Mouse (Mus musculus) cerebellum, adult 9-11 months (tissue): Measurements from ENCODE around the gene Gab2.

Source experiments
- DNase-seq: peaks from one replicate; pipeline ENCODE4 v3.0.0; 2022

The Gab2 gene

GRCm38 (mm10) chr7:97081242-97081958 lies at the start of gene Gab2:
TSS of gene Gab2 (plus strand) at chr7:97081586.
- peak; percentile 37 for DNase-seq

GRCm38 (mm10) chr7:97032412-97032811 lies 49.0 kb upstream of the Gab2 start:
- no peak for DNase-seq

DNA sequence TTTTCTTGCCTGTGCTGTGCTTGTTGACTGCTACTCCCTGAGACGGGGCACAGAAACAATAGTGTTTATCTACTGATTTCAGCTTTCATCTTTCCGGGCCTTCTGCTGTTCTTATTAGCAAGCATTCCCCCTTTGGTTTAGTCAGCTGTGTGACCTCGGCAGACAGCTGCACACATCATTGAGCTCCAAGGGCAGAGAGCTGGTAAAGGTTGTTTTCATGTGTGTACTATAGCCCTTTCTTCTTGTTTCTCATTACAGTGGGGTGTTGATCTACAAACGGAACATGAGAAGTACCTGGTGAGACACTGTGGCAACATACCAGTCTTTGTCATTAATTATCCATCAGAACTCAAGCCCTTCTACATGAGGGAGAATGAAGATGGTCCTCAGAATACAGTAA lies 41.7 kb upstream of the Gab2 start:
- DNase-seq: no peak

GRCm38 (mm10) chr7:97041868-97042449 lies 39.4 kb upstream of the Gab2 start:
- DNase-seq: no peak

GRCm38 (mm10) chr7:97042981-97043380 lies 38.4 kb upstream of the Gab2 start:
- DNase-seq: no peak

DNA sequence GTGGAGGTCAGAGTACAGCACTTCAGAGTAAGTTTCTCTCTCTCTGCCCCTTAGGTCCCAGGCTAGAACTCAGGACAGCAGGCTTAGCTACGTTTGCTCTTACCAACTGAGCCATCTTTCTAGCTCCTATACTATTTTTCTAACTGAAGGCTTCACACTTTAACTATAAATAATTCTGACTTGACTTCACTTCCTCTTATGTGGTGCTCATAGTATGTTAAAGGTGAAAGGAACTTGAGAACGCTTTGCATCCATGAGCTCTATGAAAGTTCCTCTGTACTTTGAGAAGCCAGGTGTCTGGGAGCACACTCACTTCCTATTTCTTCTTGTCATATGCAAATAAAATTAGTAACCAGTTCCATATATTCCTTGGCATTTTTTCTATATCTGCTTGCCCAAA lies 20.4 kb upstream of the Gab2 start:
- DNase-seq: no peak

- DNase-seq: no peak
Observed at GRCm38 (mm10) chr7:97071512-97071911, 9.9 kb upstream of the Gab2 start.

DNA sequence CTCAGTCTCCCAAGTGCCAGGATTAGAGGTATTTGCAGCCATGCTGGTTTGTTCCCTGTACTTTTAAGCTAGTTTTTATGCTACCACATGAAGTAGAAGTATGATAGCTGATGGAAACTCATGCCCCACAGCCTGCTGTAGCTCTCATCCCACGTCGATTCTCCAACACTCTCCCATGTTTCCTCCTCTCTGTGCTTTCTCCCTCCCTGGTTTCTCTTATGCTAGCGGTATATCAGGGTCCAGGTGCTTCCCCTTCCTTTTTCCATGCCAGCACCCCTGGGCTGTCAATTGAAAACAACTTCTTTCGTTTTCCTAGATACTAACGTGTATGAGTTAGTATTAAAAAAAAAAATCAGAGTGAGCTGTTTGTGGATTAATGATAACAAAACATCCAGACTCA lies 9.3 kb upstream of the Gab2 start:
- no peak for DNase-seq

GRCm38 (mm10) chr7:97074974-97075373 lies 6.4 kb upstream of the Gab2 start:
- no peak for DNase-seq

DNA sequence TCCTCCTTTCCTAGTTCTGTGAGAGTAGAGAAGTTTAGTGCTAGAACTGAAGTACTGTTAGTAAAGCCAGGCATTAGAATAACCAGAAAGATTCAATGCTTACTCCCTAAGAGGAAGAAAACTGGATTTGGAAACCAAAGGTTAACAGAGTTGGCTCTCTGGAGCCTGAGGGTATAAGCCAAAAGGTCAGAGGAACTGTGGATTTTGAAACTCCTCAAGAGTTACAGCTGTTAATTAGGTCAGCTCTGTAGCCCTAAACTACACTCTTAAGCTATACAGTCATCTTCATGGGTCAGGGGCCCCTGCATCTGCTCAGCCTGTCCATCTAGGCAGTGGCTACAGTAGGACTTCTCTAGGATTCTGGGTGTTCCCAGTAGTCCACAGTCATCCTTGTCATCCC lies 4.4 kb upstream of the Gab2 start:
- DNase-seq: no peak

DNA sequence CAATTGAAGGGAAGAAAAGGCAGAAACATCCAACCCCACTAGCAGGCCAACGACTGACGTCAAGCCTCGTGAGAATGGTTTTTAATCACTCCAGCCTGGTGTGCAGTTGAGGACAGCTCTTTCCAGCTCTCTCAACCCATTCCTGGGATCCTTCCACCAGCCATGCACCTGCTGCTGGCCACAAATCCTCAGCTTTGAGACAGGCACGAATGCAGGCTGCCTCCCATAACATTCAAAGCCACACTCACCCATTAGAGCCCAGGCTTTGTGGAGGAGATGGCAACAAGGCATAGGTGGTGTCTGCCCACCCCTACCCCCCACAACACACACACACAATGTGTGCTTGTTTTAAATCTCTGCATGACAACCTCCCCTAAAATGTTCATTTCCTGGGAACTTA lies 2.7 kb upstream of the Gab2 start:
- no peak for DNase-seq

- peak; percentile 27 for DNase-seq
Observed at GRCm38 (mm10) chr7:97079145-97079544, 2.2 kb upstream of the Gab2 start.

GRCm38 (mm10) chr7:97079651-97080365 lies 1.6 kb upstream of the Gab2 start:
- DNase-seq: no peak

GRCm38 (mm10) chr7:97080621-97081241 lies 655 bp upstream of the Gab2 start:
- DNase-seq: no peak

DNA sequence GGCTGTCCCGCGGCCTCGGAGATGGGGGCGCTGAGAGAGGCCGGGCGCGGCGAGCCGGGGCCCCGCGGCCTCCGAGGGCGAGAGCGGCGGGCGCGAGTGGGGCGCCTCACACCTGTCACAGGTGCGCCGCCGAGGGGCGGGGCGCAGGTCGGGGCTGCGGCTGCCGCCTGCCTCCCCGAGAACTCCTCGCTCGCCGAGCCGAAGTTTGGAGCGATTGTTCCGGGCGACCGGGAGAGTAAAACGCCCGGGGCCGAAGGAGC lies 503 bp downstream of the Gab2 start:
- DNase-seq: no peak

DNA sequence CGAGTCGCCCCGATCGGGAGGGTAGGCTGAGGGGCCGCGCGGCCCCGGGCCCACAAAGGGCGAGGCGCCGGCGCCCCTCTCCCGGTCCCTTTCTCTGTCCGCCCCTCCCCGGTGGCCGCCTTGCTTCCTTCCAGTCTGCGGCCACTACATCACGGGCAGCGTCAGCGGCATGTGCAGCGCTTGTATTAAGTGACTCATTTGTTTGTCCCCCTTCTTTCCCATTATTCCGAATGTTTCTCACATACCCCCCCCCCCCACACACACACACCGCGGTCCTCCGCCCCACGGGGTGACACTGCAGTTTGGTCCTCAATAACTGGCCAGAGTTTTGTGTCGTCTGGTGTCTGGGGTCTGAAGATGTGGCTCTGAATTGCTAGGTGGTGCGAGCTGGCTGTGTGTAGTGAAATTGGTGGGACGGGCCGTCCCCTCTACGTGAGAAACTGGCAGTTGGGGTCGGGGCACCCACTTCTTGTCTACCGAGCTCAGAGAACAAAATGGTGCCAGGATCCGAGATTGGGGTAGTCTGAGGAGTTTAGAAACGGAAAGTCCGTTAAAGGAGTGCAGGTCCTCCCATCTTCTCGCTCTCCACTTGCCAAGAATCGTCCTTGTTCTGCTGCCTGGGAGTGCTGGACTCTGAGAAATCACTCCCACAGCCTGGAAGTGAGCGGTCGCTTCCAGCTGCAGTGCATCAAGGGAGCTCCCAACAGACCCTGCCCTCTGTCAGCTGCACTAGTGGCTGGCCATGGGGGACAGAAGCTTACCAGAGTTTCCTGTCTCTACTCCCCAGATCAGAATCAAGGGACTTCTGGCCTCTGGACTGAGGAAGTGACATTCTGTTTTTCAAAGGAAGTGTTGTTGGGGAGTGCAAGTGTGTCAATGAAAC lies 1.1 kb downstream of the Gab2 start:
- DNase-seq: no peak

DNA sequence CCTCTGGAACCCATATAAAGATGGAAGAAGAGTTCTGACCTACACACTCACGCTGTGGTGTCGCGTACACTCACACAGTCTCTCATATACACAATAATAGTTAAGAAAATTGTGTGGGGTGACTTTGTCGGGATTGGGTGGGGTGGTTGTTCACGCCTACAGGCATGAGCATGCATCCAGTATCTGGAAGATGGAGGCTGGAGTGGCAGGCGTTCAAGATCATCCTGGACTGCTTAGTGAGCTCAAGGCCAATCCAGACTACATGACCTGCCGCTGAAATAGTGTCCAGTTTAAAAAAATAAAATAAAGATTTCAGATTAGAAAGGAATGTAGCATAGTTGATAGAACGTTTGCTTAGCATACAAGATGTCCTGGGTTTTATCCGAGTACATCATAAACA lies 2.2 kb downstream of the Gab2 start:
- DNase-seq: no peak

GRCm38 (mm10) chr7:97084181-97084580 lies 2.8 kb downstream of the Gab2 start:
- no peak for DNase-seq

DNA sequence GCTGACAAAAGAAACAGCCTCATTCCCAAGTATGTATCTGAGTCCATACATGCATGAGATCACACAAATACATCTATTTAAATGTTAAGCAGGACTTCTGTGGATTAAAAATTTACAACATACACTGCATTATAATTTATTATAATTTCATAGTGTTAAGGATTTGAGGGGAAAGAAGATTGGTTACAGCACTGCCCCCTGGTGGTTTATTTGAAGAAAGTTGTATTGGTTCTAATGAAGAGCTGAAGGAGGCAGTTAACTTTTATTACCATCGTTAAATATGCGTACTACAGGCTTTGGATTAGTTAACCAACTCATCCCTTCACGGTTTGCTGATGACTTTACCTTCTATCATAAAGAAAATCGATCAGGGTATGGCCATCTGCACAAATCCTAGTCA lies 3.9 kb downstream of the Gab2 start:
- DNase-seq: no peak

DNA sequence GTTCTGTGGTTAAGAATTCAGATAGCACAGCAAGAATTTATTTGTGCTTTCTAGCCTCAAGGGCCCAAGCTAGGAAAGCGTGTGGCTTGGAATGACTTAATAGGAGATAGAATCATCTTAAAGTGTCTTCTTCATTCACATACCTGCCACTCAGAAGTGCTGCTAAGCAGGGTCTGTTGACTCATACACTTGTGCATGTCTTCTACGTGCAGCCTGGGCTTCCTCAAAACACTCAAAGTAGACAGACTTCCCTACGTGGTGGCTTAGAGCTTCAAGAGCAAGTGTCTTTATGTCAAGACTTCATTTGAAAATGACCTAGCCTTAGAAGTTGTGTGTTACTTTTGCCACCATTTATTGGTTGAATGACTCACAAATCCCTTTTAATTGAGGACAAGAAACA lies 12.9 kb downstream of the Gab2 start:
- no peak for DNase-seq

GRCm38 (mm10) chr7:97108119-97108518 lies 26.7 kb downstream of the Gab2 start:
- no peak for DNase-seq

DNA sequence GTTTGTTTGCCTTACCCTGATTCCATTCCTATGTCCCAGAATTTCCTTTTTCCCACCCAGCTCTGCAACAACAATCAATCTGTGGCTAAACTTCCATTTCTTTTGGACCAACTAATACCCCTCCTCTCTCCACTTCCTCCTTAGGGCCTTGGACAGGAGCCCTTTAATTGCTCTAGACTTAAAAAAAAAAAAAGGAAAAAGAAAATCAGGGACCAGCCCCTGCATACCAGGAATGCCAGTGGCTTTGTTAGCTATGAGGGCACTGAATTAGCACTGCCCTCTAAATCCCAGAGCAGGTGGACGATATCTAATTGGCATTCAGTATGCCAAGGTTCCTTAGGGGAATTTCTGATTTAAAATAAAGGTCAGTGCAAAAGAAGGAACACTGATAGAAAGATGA lies 47.6 kb downstream of the Gab2 start:
- no peak for DNase-seq

GRCm38 (mm10) chr7:97136453-97136852 lies 55.1 kb downstream of the Gab2 start:
- no peak for DNase-seq
